Mouse (Mus musculus) NIH3T3 (cell line): ENCODE results near the gene Pip5k1b.

Experiments used
- DNase-seq: peaks from one replicate; pipeline ENCODE4 v3.0.0-alpha.2; 2012; ENCODE audit warnings: low read depth

Pip5k1b gene

GRCm38 (mm10) chr19:24259390-24260351 lies 296.0 kb downstream of the Pip5k1b start:
- DNase-seq = no peak

GRCm38 (mm10) chr19:24258368-24258767 lies 297.3 kb downstream of the Pip5k1b start:
- no peak for DNase-seq

GRCm38 (mm10) chr19:24257962-24258361 lies 297.7 kb downstream of the Pip5k1b start:
- no peak for DNase-seq

- DNase-seq = no peak
These were observed 301.9 kb downstream of the Pip5k1b start for GRCm38 (mm10) chr19:24253657-24254260.

- no peak for DNase-seq
These were observed 303.8 kb downstream of the Pip5k1b start for GRCm38 (mm10) chr19:24251869-24252268.
